Mouse (Mus musculus): ENCODE measurements around the gene Adgrb2.

The Adgrb2 gene

GRCm38 (mm10) chr4:129987825-129988504 lies 3.3 kb downstream of the Adgrb2 start:
- peak; percentile 27 to 30 for DNase-seq (ENCODE audit: low spot score in 2 of 2)

- DNase-seq (ENCODE audit: low spot score in 2 of 2), result no peak
Measured at GRCm38 (mm10) chr4:129989925-129990324, 5.3 kb downstream of the Adgrb2 start.

GRCm38 (mm10) chr4:129992720-129993119 lies 8.1 kb downstream of the Adgrb2 start:
- DNase-seq (ENCODE audit: low spot score in 2 of 2), result no peak

GRCm38 (mm10) chr4:129993213-129993612 lies 8.5 kb downstream of the Adgrb2 start:
- no peak for DNase-seq (ENCODE audit: low spot score in 2 of 2)

- no peak for DNase-seq (ENCODE audit: low spot score in 2 of 2)
Measured at GRCm38 (mm10) chr4:129993944-129994695, 9.4 kb downstream of the Adgrb2 start.

GRCm38 (mm10) chr4:129994728-129995127 lies 10.1 kb downstream of the Adgrb2 start:
- no peak for DNase-seq (ENCODE audit: low spot score in 2 of 2)

GRCm38 (mm10) chr4:129995255-129995654 lies 10.6 kb downstream of the Adgrb2 start:
- DNase-seq (ENCODE audit: low spot score in 2 of 2), result no peak

- no peak for DNase-seq (ENCODE audit: low spot score in 2 of 2)
Measured at GRCm38 (mm10) chr4:129996015-129996414, 11.3 kb downstream of the Adgrb2 start.

- DNase-seq (ENCODE audit: low spot score in 2 of 2), result no peak
Measured at GRCm38 (mm10) chr4:129998124-129998523, 13.5 kb downstream of the Adgrb2 start.

- DNase-seq (ENCODE audit: low spot score in 2 of 2), result no peak
Measured at GRCm38 (mm10) chr4:130001710-130002109, 17.0 kb downstream of the Adgrb2 start.

GRCm38 (mm10) chr4:130002157-130002556 lies 17.5 kb downstream of the Adgrb2 start:
- DNase-seq (ENCODE audit: low spot score in 2 of 2), result no peak

GRCm38 (mm10) chr4:130005593-130005992 lies 20.9 kb downstream of the Adgrb2 start:
- no peak for DNase-seq (ENCODE audit: low spot score in 2 of 2)

GRCm38 (mm10) chr4:130006533-130006932 lies 21.9 kb downstream of the Adgrb2 start:
- DNase-seq (ENCODE audit: low spot score in 2 of 2), result no peak

GRCm38 (mm10) chr4:130009043-130009442 lies 24.4 kb downstream of the Adgrb2 start:
- no peak for DNase-seq (ENCODE audit: low spot score in 2 of 2)

GRCm38 (mm10) chr4:130010723-130011122 lies 26.1 kb downstream of the Adgrb2 start:
- no peak for DNase-seq (ENCODE audit: low spot score in 2 of 2)

GRCm38 (mm10) chr4:130012234-130012633 lies 27.6 kb downstream of the Adgrb2 start:
- DNase-seq (ENCODE audit: low spot score in 2 of 2), result no peak

- no peak for DNase-seq (ENCODE audit: low spot score in 2 of 2)
Measured at GRCm38 (mm10) chr4:130013111-130013510, 28.4 kb downstream of the Adgrb2 start.

- no peak for DNase-seq (ENCODE audit: low spot score in 2 of 2)
Measured at GRCm38 (mm10) chr4:130016010-130016409, 31.3 kb downstream of the Adgrb2 start.

- no peak for DNase-seq (ENCODE audit: low spot score in 2 of 2)
Measured at GRCm38 (mm10) chr4:130017036-130017674, 32.5 kb downstream of the Adgrb2 start.

GRCm38 (mm10) chr4:130022952-130023351 lies 38.3 kb downstream of the Adgrb2 start:
- no peak for DNase-seq (ENCODE audit: low spot score in 2 of 2)

- DNase-seq (ENCODE audit: low spot score in 2 of 2), result no peak
Measured at GRCm38 (mm10) chr4:130023511-130024231, 39.0 kb downstream of the Adgrb2 start.

- no peak for DNase-seq (ENCODE audit: low spot score in 2 of 2)
Measured at GRCm38 (mm10) chr4:130025544-130025943, 40.9 kb downstream of the Adgrb2 start.

All from urinary bladder, adult 18-20 months (tissue).